In the genomic region with DNA sequence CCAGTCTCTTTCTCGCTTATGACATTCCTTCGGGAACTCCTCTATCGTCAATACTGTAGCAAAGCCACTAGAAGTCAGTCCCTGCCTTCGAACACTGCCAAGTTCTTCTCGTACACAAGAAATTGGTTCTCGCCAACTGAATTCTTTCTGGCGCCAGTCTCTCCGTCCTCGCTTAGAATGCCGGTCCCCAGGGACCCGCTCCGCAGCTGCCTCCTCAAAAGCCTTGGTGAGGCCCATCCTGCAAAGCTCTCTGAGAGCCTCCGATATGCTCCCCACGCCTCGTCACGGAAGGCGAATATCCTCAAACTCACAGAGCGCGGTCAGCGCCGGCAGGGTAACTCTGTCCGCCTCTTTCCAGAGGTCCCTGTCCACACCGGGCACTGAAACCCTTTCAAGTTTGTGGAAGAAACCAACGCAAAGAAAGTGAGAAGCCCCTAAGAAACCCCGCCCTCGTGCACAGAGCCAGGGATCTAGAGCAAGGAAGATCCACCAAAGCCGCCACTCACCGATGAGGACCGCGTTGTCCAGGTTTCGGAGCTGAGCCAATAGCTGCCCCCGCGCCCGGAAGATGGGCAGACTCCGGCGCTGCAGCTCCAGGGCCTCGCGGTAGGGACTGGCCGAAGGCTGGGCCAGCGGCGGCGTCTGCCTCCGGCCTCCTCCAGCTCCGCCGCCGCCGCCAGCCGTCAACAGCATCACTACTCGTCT, we compare ENCODE assay signal across 1 mouse cellular context.
TF ChIP-seq lines count a peak whose summit lies in the region.

No protein-coding gene starts in this region.

TF ChIP-seq in ES-E14, 5 proteins besides CTCF, POLR2A, EP300 and RAD21:
- TF ChIP-seq HCFC1 (IDR thresholded peaks at IDR 0.05; ENCODE audit: borderline replicate concordance, insufficient read depth, low read length) (no peak), ZC3H11A (IDR thresholded peaks at IDR 0.05; ENCODE audit: borderline replicate concordance, low read depth, low read length) (no peak), ZNF384 (IDR thresholded peaks at IDR 0.05; ENCODE audit: low read depth, low read length) (no peak), MAFK (IDR thresholded peaks at IDR 0.05; ENCODE audit: insufficient read depth, low read depth, low read length) (no peak), CHD2 (IDR thresholded peaks at IDR 0.05; ENCODE audit: low read depth, low read length) (no peak)
